Mouse (Mus musculus) MEL (cell line): ENCODE results near the gene Gsk3b. TPM values are rescaled to one million over a fixed set of nuclear protein-coding genes. Genes with fewer than 3 reads are reported as not detected.

ENCODE experiments used
- DNase-seq: peaks from one replicate; pipeline ENCODE4 v3.0.0; 2011; ENCODE audit warnings: low read depth, low spot score
- H3K27ac ChIP-seq: 2 replicates; pipeline ENCODE4 v1.5.1; 2012; ENCODE audit warnings: low read depth, mild to moderate bottlenecking, control low read depth, low read length, moderate library complexity; ENCODE audit not compliant: control insufficient read depth
- H3K27me3 ChIP-seq, 2 experiments: fragments of 150-350 bp in 1 of 2; sonication (generic) in 1 of 2; 2 replicates each; pipeline ENCODE4 v1.6.1; 2012; ENCODE audit warnings: low read length in 2 of 2, mild to moderate bottlenecking in 2 of 2, improper control_type of control experiment in 1 of 2, moderate library complexity in 1 of 2; ENCODE audit not compliant: insufficient read depth in 2 of 2, control insufficient read depth in 1 of 2
- H3K36me3 ChIP-seq, 2 experiments: 2 replicates each; pipeline ENCODE4 v1.6.1; 2012 to 2014; ENCODE audit warnings: low read length in 2 of 2, improper control_type of control experiment in 1 of 2, inconsistent platforms in 1 of 2, mild to moderate bottlenecking in 1 of 2; ENCODE audit not compliant: insufficient read depth in 2 of 2, control insufficient read depth in 1 of 2
- H3K4me1 ChIP-seq, 2 experiments: fragments of 150-350 bp in 1 of 2; sonication (generic) in 1 of 2; 2 replicates each; pipeline ENCODE4 v1.6.1; 2012; ENCODE audit warnings: low read length in 2 of 2, improper control_type of control experiment in 1 of 2, mild to moderate bottlenecking in 1 of 2; ENCODE audit not compliant: insufficient read depth in 2 of 2, control insufficient read depth in 1 of 2
- H3K4me3 ChIP-seq, 2 experiments: fragments of 150-350 bp in 1 of 2; sonication (generic) in 1 of 2; 2 replicates each; pipeline ENCODE4 v1.5.1; 2012; ENCODE audit warnings: low read depth in 2 of 2, low read length in 2 of 2, mild to moderate bottlenecking in 2 of 2, moderate library complexity in 2 of 2, control low read depth in 1 of 2, improper control_type of control experiment in 1 of 2; ENCODE audit not compliant: control insufficient read depth in 1 of 2, insufficient read depth in 1 of 2
- H3K79me2 ChIP-seq: 2 replicates; pipeline ENCODE4 v1.6.1; 2012; ENCODE audit warnings: mild to moderate bottlenecking, low read length, moderate library complexity; ENCODE audit not compliant: control insufficient read depth, poor library complexity, insufficient read depth
- H3K9ac ChIP-seq: 2 replicates; pipeline ENCODE4 v1.6.1; 2012; ENCODE audit warnings: low read depth, mild to moderate bottlenecking, control low read depth, low read length, moderate library complexity; ENCODE audit not compliant: control insufficient read depth, poor library complexity, severe bottlenecking
- H3K9me3 ChIP-seq: fragments of 150-350 bp; sonication (generic); replicated peaks from 2 replicates; pipeline ENCODE4 v1.6.1; 2012; ENCODE audit warnings: mild to moderate bottlenecking, low read length, improper control_type of control experiment, moderate library complexity; ENCODE audit not compliant: insufficient read depth
- BHLHE40 ChIP-seq: IDR thresholded peaks from 2 replicates; pipeline ENCODE4 v1.6.1; 2012; ENCODE audit warnings: low read depth, mild to moderate bottlenecking, inconsistent platforms, low read length, improper control_type of control experiment, borderline replicate concordance
- CHD2 ChIP-seq: IDR thresholded peaks from 2 replicates; pipeline ENCODE4 v1.6.1; 2011; ENCODE audit warnings: low read length, improper control_type of control experiment
- EP300 ChIP-seq, 2 experiments: IDR thresholded peaks; 2 replicates each; pipeline ENCODE4 v1.6.1; 2011; ENCODE audit warnings: improper control_type of control experiment in 2 of 2, low read length in 2 of 2, low read depth in 1 of 2, mild to moderate bottlenecking in 1 of 2
- GATA1 ChIP-seq: IDR thresholded peaks from 2 replicates; pipeline ENCODE4 v1.6.1; 2011; ENCODE audit warnings: low read depth, low read length, improper control_type of control experiment
- MAFK ChIP-seq: IDR thresholded peaks from 2 replicates; pipeline ENCODE4 v1.6.1; 2011; ENCODE audit warnings: low read depth, mild to moderate bottlenecking, low read length, improper control_type of control experiment, borderline replicate concordance
- MAX ChIP-seq: IDR thresholded peaks from 2 replicates; pipeline ENCODE4 v1.6.1; 2011; ENCODE audit warnings: low read length, improper control_type of control experiment
- MEF2A ChIP-seq: IDR thresholded peaks from 2 replicates; pipeline ENCODE4 v1.6.1; 2014; ENCODE audit warnings: low read depth, mild to moderate bottlenecking, inconsistent platforms, low read length, improper control_type of control experiment; ENCODE audit not compliant: poor library complexity, insufficient replicate concordance, severe bottlenecking; ENCODE audit errors: extremely low read depth
- MXI1 ChIP-seq: IDR thresholded peaks from 2 replicates; pipeline ENCODE4 v1.6.1; 2011; ENCODE audit warnings: mild to moderate bottlenecking, low read depth, low read length, improper control_type of control experiment
- MYC ChIP-seq: IDR thresholded peaks from 2 replicates; pipeline ENCODE4 v1.6.1; 2011; ENCODE audit warnings: low read depth, mild to moderate bottlenecking, low read length, improper control_type of control experiment, moderate library complexity
- NELFE ChIP-seq: IDR thresholded peaks from 2 replicates; pipeline ENCODE4 v1.6.1; 2011; ENCODE audit warnings: low read depth, low read length, improper control_type of control experiment
- POLR2A ChIP-seq, 2 experiments: IDR thresholded peaks; 2 replicates each; pipeline ENCODE4 v1.6.1; 2011 to 2012; ENCODE audit warnings: low read length in 2 of 2, mild to moderate bottlenecking in 2 of 2, control low read depth in 1 of 2, improper control_type of control experiment in 1 of 2, low read depth in 1 of 2, moderate library complexity in 1 of 2; ENCODE audit not compliant: control insufficient read depth in 1 of 2, insufficient read depth in 1 of 2, poor library complexity in 1 of 2
- POLR2AphosphoS5 ChIP-seq: IDR thresholded peaks from 2 replicates; pipeline ENCODE4 v1.6.1; 2012; ENCODE audit warnings: low read depth, borderline replicate concordance, mild to moderate bottlenecking, inconsistent platforms, low read length, moderate library complexity, mixed read lengths
- RAD21 ChIP-seq: IDR thresholded peaks from 2 replicates; pipeline ENCODE4 v1.6.1; 2011; ENCODE audit warnings: mild to moderate bottlenecking, low read depth, low read length, improper control_type of control experiment
- RCOR1 ChIP-seq: IDR thresholded peaks from 2 replicates; pipeline ENCODE4 v1.6.1; 2012; ENCODE audit warnings: low read depth, mild to moderate bottlenecking, inconsistent platforms, low read length, improper control_type of control experiment
- TCF12 ChIP-seq: IDR thresholded peaks from 2 replicates; pipeline ENCODE4 v1.6.1; 2014; ENCODE audit warnings: low read depth, mild to moderate bottlenecking, inconsistent platforms, low read length, improper control_type of control experiment, moderate library complexity
- UBTF ChIP-seq: IDR thresholded peaks from 2 replicates; pipeline ENCODE4 v1.6.1; 2012; ENCODE audit warnings: low read depth, mild to moderate bottlenecking, inconsistent platforms, low read length, improper control_type of control experiment, moderate library complexity, borderline replicate concordance; ENCODE audit not compliant: insufficient read depth
- USF2 ChIP-seq, 2 experiments: IDR thresholded peaks; 2 replicates each; pipeline ENCODE4 v1.6.1; 2011 to 2012; ENCODE audit warnings: improper control_type of control experiment in 2 of 2, low read length in 2 of 2, borderline replicate concordance in 1 of 2, inconsistent platforms in 1 of 2, low read depth in 1 of 2, mild to moderate bottlenecking in 1 of 2; ENCODE audit not compliant: insufficient read depth in 1 of 2
- ZC3H11A ChIP-seq: IDR thresholded peaks from 2 replicates; pipeline ENCODE4 v1.6.1; 2012; ENCODE audit warnings: low read depth, mild to moderate bottlenecking, inconsistent platforms, low read length, improper control_type of control experiment
- ZMIZ1 ChIP-seq: IDR thresholded peaks from 2 replicates; pipeline ENCODE4 v1.6.1; 2012; ENCODE audit warnings: low read depth, mild to moderate bottlenecking, inconsistent platforms, low read length, improper control_type of control experiment, moderate library complexity
- polyA plus RNA-seq, 2 experiments: library from polyadenylated mRNA; stranded (reverse) in 1 of 2; unstranded in 1 of 2; fragments of >175 nt in 1 of 2; fragments of >200 nt in 1 of 2; gene quantifications; 2 replicates each; pipeline versions ENCODE4 v1.2.1 to v1.2.4; 2012; ENCODE audit warnings: low replicate concordance in 2 of 2, low read depth in 1 of 2; ENCODE audit not compliant: insufficient read length in 2 of 2, insufficient read depth in 1 of 2, missing spikeins in 1 of 2
- total RNA-seq: library from RNA; depleted of rRNA; stranded (reverse); fragments of 300-350 nt; gene quantifications from 2 replicates; pipeline ENCODE4 v1.2.3, GENCODE M21; 2012

Gene Gsk3b
- total and polyA plus RNA-seq, 3 experiments, result 8.8 to 20.1 TPM; not detected in 1

- no peaks in the 10 kb centered on the region for H3K9me3 ChIP-seq
- peaks cover 3 to 7% of the 10 kb centered on the region in 2 experiments for H3K27me3 ChIP-seq
- no peaks in the 10 kb centered on the region for H3K36me3 ChIP-seq
- H3K27ac ChIP-seq, result no peak overlapping the region
- no peak for DNase-seq
- H3K9ac ChIP-seq, result no peak overlapping the region
- no peaks in the 10 kb centered on the region for H3K4me1 ChIP-seq
- TF ChIP-seq MAX (no peak), EP300 (IDR thresholded peaks at IDR 0.05; ENCODE audit: low read depth in 1 of 2, low read length in 2 of 2) (no peak), RAD21 (no peak)
- TF ChIP-seq, all 39 proteins: peak for 0
- H3K79me2 ChIP-seq, result no peaks in the 10 kb centered on the region
- H3K4me3 ChIP-seq, result no peak overlapping the region
Observed at GRCm38 (mm10) chr16:38279794-38280193, 191.0 kb downstream of the Gsk3b start.

DNA sequence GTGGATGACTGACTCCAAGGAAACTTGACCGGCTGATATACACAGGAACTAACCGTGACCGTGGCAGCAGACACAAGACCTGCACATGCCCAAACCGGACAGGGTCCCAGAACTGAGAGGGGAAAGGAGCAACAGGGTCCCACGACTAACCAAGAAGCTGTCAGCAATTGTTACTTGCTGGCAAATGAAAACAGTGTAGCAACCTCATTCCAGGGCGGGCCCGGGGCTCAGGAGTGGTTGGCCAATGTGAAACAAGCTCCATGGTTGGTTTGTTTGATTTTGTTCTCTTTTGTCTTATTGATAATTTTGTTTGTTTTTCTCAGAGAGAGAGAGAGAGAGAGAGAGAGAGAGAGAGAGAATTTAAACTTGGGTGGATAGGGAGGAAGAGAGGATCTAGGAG is 192.2 kb downstream of the Gsk3b start:
- H3K36me3 ChIP-seq, result no peaks in the 10 kb centered on the region
- no peak overlapping the region for H3K9ac ChIP-seq
- H3K4me1 ChIP-seq, result no peaks in the 10 kb centered on the region
- no peak overlapping the region for H3K27ac ChIP-seq
- peaks cover 3 to 7% of the 10 kb centered on the region in 2 experiments for H3K27me3 ChIP-seq
- no peak for TF ChIP-seq NELFE
- TF ChIP-seq BHLHE40, result no peak
- no peak for TF ChIP-seq MAFK
- TF ChIP-seq EP300 (IDR thresholded peaks at IDR 0.05; ENCODE audit: low read depth in 1 of 2, low read length in 2 of 2), result no peak
- TF ChIP-seq, all 39 proteins: peak for 0
- no peak for DNase-seq
- Histone ChIP-seq H3K4me3 (no peak overlapping the region), H3K79me2 (no peaks in the 10 kb centered on the region), H3K9me3 (no peaks in the 10 kb centered on the region)

DNA sequence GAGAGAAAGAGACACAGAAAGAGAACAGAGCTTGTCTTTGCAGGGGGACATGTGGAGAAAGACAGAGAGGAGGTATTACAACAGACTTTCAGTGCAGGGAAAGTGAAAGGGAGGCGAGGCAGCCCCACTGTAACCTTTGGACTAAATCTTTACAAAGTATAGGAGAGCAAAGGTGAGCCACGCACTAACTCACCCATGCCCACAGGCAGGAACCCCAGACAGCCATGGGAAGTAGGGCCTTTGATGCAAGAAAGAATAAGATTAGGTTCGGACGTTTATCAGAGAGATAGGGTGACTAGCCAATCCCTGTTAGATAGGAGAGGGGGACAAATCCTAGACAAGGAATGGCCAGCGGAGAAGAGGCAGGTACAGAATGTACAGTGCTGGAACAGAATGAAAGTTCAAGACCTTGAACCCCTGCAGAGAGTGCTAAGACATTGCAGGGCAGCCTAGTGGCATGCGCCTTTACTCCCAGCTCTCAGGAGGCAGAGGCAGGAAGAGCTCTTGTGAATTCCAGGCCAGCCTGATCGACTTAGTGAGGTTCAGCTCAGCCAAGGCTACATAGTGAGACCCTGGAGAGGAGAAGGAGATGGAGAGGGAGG is 193.9 kb downstream of the Gsk3b start:
- DNase-seq, result no peak

More for the DNA sequence above, 193.9 kb downstream of the Gsk3b start:
- H3K36me3 ChIP-seq, result no peaks in the 10 kb centered on the region
- no peaks in the 10 kb centered on the region for H3K79me2 ChIP-seq
- peak overlapping the region; percentile 16 to 35; a peak in 1 of 4 replicates for H3K4me3 ChIP-seq
- TF ChIP-seq CHD2 (no peak), MEF2A (no peak), POLR2AphosphoS5 (no peak), TCF12 (no peak), RCOR1 (no peak), MYC (no peak), POLR2A (IDR thresholded peaks at IDR 0.05; ENCODE audit: control insufficient read depth in 1 of 2, insufficient read depth in 1 of 2, low read depth in 1 of 2, low read length in 2 of 2, poor library complexity in 1 of 2) (no peak), USF2 (IDR thresholded peaks at IDR 0.05; ENCODE audit: borderline replicate concordance in 1 of 2, insufficient read depth in 1 of 2, low read depth in 1 of 2, low read length in 2 of 2) (no peak), GATA1 (no peak), MXI1 (no peak), ZMIZ1 (no peak), UBTF (no peak), ZC3H11A (no peak)
- TF ChIP-seq, all 39 proteins: peak for 0
- Histone ChIP-seq H3K4me1 (no peaks in the 10 kb centered on the region), H3K9ac (no peak overlapping the region), H3K27me3 (peaks cover 3 to 7% of the 10 kb centered on the region in 2 experiments), H3K9me3 (no peaks in the 10 kb centered on the region), H3K27ac (no peak overlapping the region)
